12 mouse cellular contexts compared by ENCODE assay signal in the genomic region with DNA sequence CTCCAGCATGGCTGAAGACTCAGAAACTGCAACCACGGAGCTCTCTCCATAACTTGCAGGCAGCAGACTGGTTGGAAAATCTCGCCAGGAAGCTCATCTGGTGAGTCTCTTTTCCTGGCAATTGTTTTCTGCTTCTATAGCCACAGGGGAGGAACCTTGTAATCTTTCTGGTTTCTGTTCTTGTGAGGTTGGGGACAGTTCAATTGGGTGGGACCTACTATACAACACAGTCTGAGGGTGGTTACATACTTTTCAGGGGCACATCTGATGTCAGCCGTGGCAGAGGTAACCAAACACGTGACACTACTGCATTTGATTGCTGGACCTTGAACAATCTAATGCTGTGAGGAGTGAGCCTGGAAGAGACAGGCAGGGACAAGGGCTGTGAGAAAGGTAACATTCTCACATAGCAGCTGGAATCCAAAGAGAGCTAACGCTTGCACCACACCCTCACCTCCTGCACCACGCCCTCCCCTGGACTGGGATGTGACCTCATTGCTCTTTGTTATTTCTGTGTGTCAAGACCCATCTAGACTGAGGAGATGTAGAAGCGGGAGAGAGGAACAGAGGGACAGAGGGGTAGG.
DNase-seq lines count a peak whose midpoint lies in the region; ATAC-seq and TF ChIP-seq lines count a peak whose summit lies in the region.
"Had no signal": no experiment of that assay in that cellular context is flagged by ENCODE, and none has a peak within 500 bp of the region (broad histone marks: within the 10 kb centered on the region; RNA-seq: fewer than 3 reads in every experiment).

No protein-coding gene starts in this region.

- H3K4me2 ChIP-seq in midbrain, embryonic 12.5 days (replicated peaks): no peak overlapping the region
- no peak overlapping the region for H3K4me2 ChIP-seq in midbrain, embryonic 16.5 days (ENCODE audit: low read length)
- H3K4me2 ChIP-seq in heart, embryonic 15.5 days: no peak overlapping the region
- H3K4me2 ChIP-seq in stomach, postnatal 0 days (replicated peaks; ENCODE audit: low read depth): no peak overlapping the region
- no peak overlapping the region for H3K4me2 ChIP-seq in forebrain, embryonic 12.5 days

- no peak for TF ChIP-seq CTCF in stomach, postnatal 0 days (IDR thresholded peaks at IDR 0.05; ENCODE audit: low read depth)

- no peaks in the 10 kb centered on the region for H3K4me1 ChIP-seq in midbrain, embryonic 12.5 days
- no peaks in the 10 kb centered on the region for H3K4me1 ChIP-seq in midbrain, embryonic 16.5 days (ENCODE audit: control insufficient read depth, insufficient read depth, low read length)
- peaks cover 4% of the 10 kb centered on the region; the same call in 1 of the 2 replicates for H3K4me1 ChIP-seq in embryonic facial prominence, embryonic 10.5 days
- H3K4me1 ChIP-seq in heart, embryonic 15.5 days (replicated peaks): 0 out of 2 replicates have a peak, but pooled peaks cover 2% of the 10 kb centered on the region
- H3K4me1 ChIP-seq in stomach, postnatal 0 days (replicated peaks; ENCODE audit: control insufficient read depth, insufficient read depth): no peaks in the 10 kb centered on the region
- no peaks in the 10 kb centered on the region for H3K4me1 ChIP-seq in forebrain, embryonic 12.5 days

- no peak overlapping the region for H3K27ac ChIP-seq in midbrain, embryonic 12.5 days (replicated peaks)
- H3K27ac ChIP-seq in midbrain, embryonic 16.5 days (ENCODE audit: low read length): no peak overlapping the region
- H3K27ac ChIP-seq in embryonic facial prominence, embryonic 10.5 days (replicated peaks): 0 out of 2 replicates have a peak overlapping the region, but pooled peaks have one; percentile 26
- peak overlapping the region; percentile 42; the same call in 1 of the 2 replicates for H3K27ac ChIP-seq in heart, embryonic 15.5 days
- no peak overlapping the region for H3K27ac ChIP-seq in stomach, postnatal 0 days (replicated peaks)
- H3K27ac ChIP-seq in forebrain, embryonic 12.5 days: no peak overlapping the region

- DNase-seq in embryonic facial prominence, embryonic 10.5 days (ENCODE audit: low spot score): no peak
- peak; percentile 36 for DNase-seq in stomach, postnatal 0 days (ENCODE audit: low spot score)
- no peak for DNase-seq in adrenal gland, adult 18-20 months (ENCODE audit: low spot score in 2 of 2)
- DNase-seq: adrenal gland, postnatal 14 days; cerebellum, adult 9-11 months; liver; thymus, postnatal 36 days had no signal

- 0 out of 2 replicates have a peak, but pooled peaks have one; percentile 16 for ATAC-seq in midbrain, embryonic 12.5 days (ENCODE audit: low FRiP score, low read depth)
- ATAC-seq in midbrain, embryonic 16.5 days: no peak
- ATAC-seq in heart, embryonic 15.5 days (replicated peaks; ENCODE audit: insufficient number of reproducible peaks, insufficient read depth, low FRiP score, low read depth): no peak
- peak; percentile 73 for ATAC-seq in stomach, postnatal 0 days (ENCODE audit: low FRiP score, low TSS enrichment)
- no peak for ATAC-seq in forebrain, embryonic 12.5 days (ENCODE audit: low FRiP score)

- H3K36me3 ChIP-seq in midbrain, embryonic 12.5 days: no peaks in the 10 kb centered on the region
- no peaks in the 10 kb centered on the region for H3K36me3 ChIP-seq in midbrain, embryonic 16.5 days (ENCODE audit: control insufficient read depth, insufficient read depth, low read length)
- no peaks in the 10 kb centered on the region for H3K36me3 ChIP-seq in embryonic facial prominence, embryonic 10.5 days (replicated peaks)
- H3K36me3 ChIP-seq in heart, embryonic 15.5 days: no peaks in the 10 kb centered on the region
- no peaks in the 10 kb centered on the region for H3K36me3 ChIP-seq in stomach, postnatal 0 days (ENCODE audit: control insufficient read depth, insufficient read depth, low read length)
- H3K36me3 ChIP-seq in forebrain, embryonic 12.5 days (replicated peaks): no peaks in the 10 kb centered on the region

- H3K27me3 ChIP-seq in midbrain, embryonic 12.5 days: no peaks in the 10 kb centered on the region
- H3K27me3 ChIP-seq in midbrain, embryonic 16.5 days (ENCODE audit: control insufficient read depth, insufficient read depth, low read depth, low read length): no peaks in the 10 kb centered on the region
- no peaks in the 10 kb centered on the region for H3K27me3 ChIP-seq in embryonic facial prominence, embryonic 10.5 days (replicated peaks; ENCODE audit: low read depth, poor library complexity, severe bottlenecking)
- H3K27me3 ChIP-seq in heart, embryonic 15.5 days: no peaks in the 10 kb centered on the region
- H3K27me3 ChIP-seq in stomach, postnatal 0 days (ENCODE audit: control insufficient read depth, insufficient read depth, low read length): no peaks in the 10 kb centered on the region
- H3K27me3 ChIP-seq in forebrain, embryonic 12.5 days: no peaks in the 10 kb centered on the region

- no peak for TF ChIP-seq EP300 in stomach, postnatal 0 days (optimal IDR thresholded peaks at IDR 0.05)

- WGBS in midbrain, embryonic 12.5 days: 81% methylated on average over 7 of the region's 7 CpGs
- 81% methylated on average over 7 of the region's 7 CpGs for WGBS in midbrain, embryonic 16.5 days
- WGBS in embryonic facial prominence, embryonic 10.5 days: 75% methylated on average over 7 of the region's 7 CpGs
- WGBS in heart, embryonic 15.5 days: 62% methylated on average over 7 of the region's 7 CpGs
- 53% methylated on average over 7 of the region's 7 CpGs for WGBS in stomach, postnatal 0 days
- 83% methylated on average over 7 of the region's 7 CpGs for WGBS in forebrain, embryonic 12.5 days

- no peaks in the 10 kb centered on the region for H3K9me3 ChIP-seq in midbrain, embryonic 12.5 days
- no peaks in the 10 kb centered on the region for H3K9me3 ChIP-seq in midbrain, embryonic 16.5 days (replicated peaks; ENCODE audit: control insufficient read depth, low read length, poor library complexity, severe bottlenecking)
- no peaks in the 10 kb centered on the region for H3K9me3 ChIP-seq in embryonic facial prominence, embryonic 10.5 days
- H3K9me3 ChIP-seq in heart, embryonic 15.5 days (replicated peaks): no peaks in the 10 kb centered on the region
- H3K9me3 ChIP-seq in stomach, postnatal 0 days (ENCODE audit: control insufficient read depth, low read length): no peaks in the 10 kb centered on the region
- H3K9me3 ChIP-seq in forebrain, embryonic 12.5 days: no peaks in the 10 kb centered on the region

- no peak overlapping the region for H3K9ac ChIP-seq in midbrain, embryonic 12.5 days (replicated peaks)
- no peak overlapping the region for H3K9ac ChIP-seq in midbrain, embryonic 16.5 days (ENCODE audit: low read depth, low read length)
- H3K9ac ChIP-seq in heart, embryonic 15.5 days: no peak overlapping the region
- H3K9ac ChIP-seq in stomach, postnatal 0 days (ENCODE audit: low read length): no peak overlapping the region
- no peak overlapping the region for H3K9ac ChIP-seq in forebrain, embryonic 12.5 days

- no peak overlapping the region for H3K4me3 ChIP-seq in midbrain, embryonic 12.5 days
- no peak overlapping the region for H3K4me3 ChIP-seq in midbrain, embryonic 16.5 days (ENCODE audit: low read depth, low read length)
- no peak overlapping the region for H3K4me3 ChIP-seq in embryonic facial prominence, embryonic 10.5 days
- no peak overlapping the region for H3K4me3 ChIP-seq in heart, embryonic 15.5 days
- no peak overlapping the region for H3K4me3 ChIP-seq in stomach, postnatal 0 days (ENCODE audit: low read depth, low read length)
- H3K4me3 ChIP-seq in forebrain, embryonic 12.5 days (replicated peaks): no peak overlapping the region
- H3K4me3 ChIP-seq: myocyte had no signal

Comparison
In these comparisons a context has a peak if more than half of its experiments do, and no peak if none do; other contexts are left out.
1. ATAC-seq: peak in midbrain, embryonic 12.5 days (single experiment) and stomach, postnatal 0 days (single experiment); none in midbrain, embryonic 16.5 days (single experiment), heart, embryonic 15.5 days (single experiment) and forebrain, embryonic 12.5 days (single experiment).
2. H3K27ac ChIP-seq: peak in embryonic facial prominence, embryonic 10.5 days (single experiment) and heart, embryonic 15.5 days (single experiment); none in midbrain, embryonic 12.5 days (single experiment), midbrain, embryonic 16.5 days (single experiment), stomach, postnatal 0 days (single experiment) and forebrain, embryonic 12.5 days (single experiment).